9 mouse cellular contexts compared by ENCODE assay signal in the genomic region with DNA sequence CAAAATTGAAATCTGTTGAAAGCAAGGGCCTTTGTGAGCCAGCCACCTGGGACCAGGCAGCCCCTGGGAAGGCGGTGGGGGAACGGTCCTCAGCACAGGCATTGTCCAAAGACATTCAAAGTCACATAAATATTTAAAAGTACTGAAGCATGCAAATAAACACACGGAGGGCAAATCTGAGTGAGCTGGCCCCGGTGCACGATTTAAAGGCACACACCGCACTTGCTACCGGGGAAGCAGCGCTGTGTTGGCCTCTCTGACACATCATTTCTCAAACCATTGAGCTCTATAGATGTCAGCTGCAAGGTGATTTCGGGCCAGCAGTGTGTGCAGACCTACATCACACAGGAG.
DNase-seq lines count a peak whose midpoint lies in the region; ATAC-seq lines count a peak whose summit lies in the region.
"Had no signal": no experiment of that assay in that cellular context is flagged by ENCODE, and none has a peak within 500 bp of the region (broad histone marks: within the 10 kb centered on the region; RNA-seq: fewer than 3 reads in every experiment).

No protein-coding gene starts in this region.

- 0 out of 2 replicates have a peak overlapping the region, but pooled peaks have one; percentile 13 for H3K4me2 ChIP-seq in hindbrain, embryonic 13.5 days
- peak overlapping the region; percentile 13; the same call in 1 of the 2 replicates for H3K4me2 ChIP-seq in midbrain, embryonic 15.5 days

- ATAC-seq in hindbrain, embryonic 13.5 days (ENCODE audit: low FRiP score): no peak
- peak; percentile 35; the same call in 1 of the 2 replicates for ATAC-seq in midbrain, embryonic 15.5 days (replicated peaks)
- no peak for ATAC-seq in granulocyte monocyte progenitor cell, adult 5-6 weeks (replicated peaks; ENCODE audit: poor library complexity, severe bottlenecking)

- no peak overlapping the region for H3K4me3 ChIP-seq in hindbrain, embryonic 13.5 days
- no peak overlapping the region for H3K4me3 ChIP-seq in midbrain, embryonic 15.5 days

- no peak overlapping the region for H3K9ac ChIP-seq in hindbrain, embryonic 13.5 days
- H3K9ac ChIP-seq in midbrain, embryonic 15.5 days: no peak overlapping the region

- peak overlapping the region; percentile 79 for H3K27ac ChIP-seq in hindbrain, embryonic 13.5 days
- H3K27ac ChIP-seq in midbrain, embryonic 15.5 days: peak overlapping the region; percentile 76

- H3K9me3 ChIP-seq in hindbrain, embryonic 13.5 days: no peaks in the 10 kb centered on the region
- no peaks in the 10 kb centered on the region for H3K9me3 ChIP-seq in midbrain, embryonic 15.5 days

- H3K27me3 ChIP-seq in hindbrain, embryonic 13.5 days: no peaks in the 10 kb centered on the region
- no peaks in the 10 kb centered on the region for H3K27me3 ChIP-seq in midbrain, embryonic 15.5 days (replicated peaks)

- H3K4me1 ChIP-seq in hindbrain, embryonic 13.5 days (replicated peaks): peaks cover 55% of the 10 kb centered on the region
- peaks cover 33% of the 10 kb centered on the region for H3K4me1 ChIP-seq in midbrain, embryonic 15.5 days

- H3K36me3 ChIP-seq in hindbrain, embryonic 13.5 days: no peaks in the 10 kb centered on the region
- H3K36me3 ChIP-seq in midbrain, embryonic 15.5 days (replicated peaks): no peaks in the 10 kb centered on the region

- DNase-seq in embryo, embryonic 10.5 days (ENCODE audit: low spot score): peak; percentile 27
- DNase-seq in embryo, embryonic 10 days (ENCODE audit: low spot score): no peak
- DNase-seq in kidney, postnatal 36 days: peak; percentile 42 to 53
- no peak for DNase-seq in layer of hippocampus, adult 11-12 months (ENCODE audit: low spot score)
- no peak for DNase-seq in adrenal gland, adult 2 months
- DNase-seq: spleen, adult 18-20 months had no signal

- WGBS in hindbrain, embryonic 13.5 days: 8% methylated on average over 9 of the region's 9 CpGs
- WGBS in midbrain, embryonic 15.5 days: 13% methylated on average over 9 of the region's 9 CpGs

Comparison
In these comparisons a context has a peak if more than half of its experiments do, and no peak if none do; other contexts are left out.
1. DNase-seq: peak in embryo, embryonic 10.5 days (single experiment) and kidney, postnatal 36 days (2 of 2); none in embryo, embryonic 10 days (single experiment), layer of hippocampus, adult 11-12 months (single experiment) and adrenal gland, adult 2 months (single experiment).